Mouse (Mus musculus) brain, embryonic 18.5 days (tissue): ENCODE measurements at regions not wholly inside any gene's neighbourhood (a gene's known extent, or its start where the extent isn't known, plus 50 kb on each side); places are given as distances from the start of the nearest gene placed in this dataset.

Experiments used
- DNase-seq: peaks from one replicate; pipeline ENCODE4 v3.0.0-alpha.2; 2012; ENCODE audit warnings: low read depth, low spot score

GRCm38 (mm10) chr17:67503125-67503878 is 129.2 kb downstream of the Lrrc30 start:
- no peak for DNase-seq

- no peak for DNase-seq
These were observed 129.9 kb downstream of the Lrrc30 start for GRCm38 (mm10) chr17:67502628-67503027.

- DNase-seq = peak; percentile 30
These were observed 132.5 kb downstream of the Lrrc30 start for GRCm38 (mm10) chr17:67499783-67500641.

- DNase-seq = no peak
These were observed 135.1 kb downstream of the Lrrc30 start for GRCm38 (mm10) chr17:67497380-67497779.

- no peak for DNase-seq
These were observed 126.2 kb upstream of the Ptprm start for GRCm38 (mm10) chr17:67480463-67480862.

- peak; percentile 32 for DNase-seq
These were observed 118.9 kb upstream of the Ptprm start for GRCm38 (mm10) chr17:67473137-67473536.

- DNase-seq = no peak
These were observed 104.7 kb upstream of the Ptprm start for GRCm38 (mm10) chr17:67458851-67459421.

GRCm38 (mm10) chr17:67451966-67452365 is 97.7 kb upstream of the Ptprm start:
- DNase-seq = no peak

- no peak for DNase-seq
These were observed 96.8 kb upstream of the Ptprm start for GRCm38 (mm10) chr17:67451081-67451480.

- no peak for DNase-seq
These were observed 95.8 kb upstream of the Ptprm start for GRCm38 (mm10) chr17:67450021-67450420.

GRCm38 (mm10) chr17:67445986-67446385 is 91.7 kb upstream of the Ptprm start:
- DNase-seq = no peak

GRCm38 (mm10) chr17:67440961-67441360 is 86.7 kb upstream of the Ptprm start:
- no peak for DNase-seq

- DNase-seq = no peak
These were observed 65.9 kb upstream of the Ptprm start for GRCm38 (mm10) chr17:67419956-67420711.

- no peak for DNase-seq
These were observed 58.4 kb upstream of the Ptprm start for GRCm38 (mm10) chr17:67412546-67413250.

- no peak for DNase-seq
These were observed 55.7 kb upstream of the Ptprm start for GRCm38 (mm10) chr17:67409911-67410310.

- DNase-seq = no peak
These were observed 51.7 kb upstream of the Ptprm start for GRCm38 (mm10) chr17:67405934-67406333.
